Mouse (Mus musculus): ENCODE measurements around the gene Ntng2. TPM values are rescaled to one million over a fixed set of nuclear protein-coding genes. Genes with fewer than 3 reads are reported as not detected.

Gene Ntng2
- 9.3 TPM for polyA plus RNA-seq (2014; fragmentation: Illumina TruSeq; extraction: RNeasy Lipid Tissue Mini Kit (QIAGEN cat#74804); ENCODE audit: low read depth, low replicate concordance)

GRCm38 (mm10) chr2:29252599-29253204, at the start of gene Ntng2:
Gene Ntng2 (minus strand): TSS chr2:29253005.

Other genes starting within 250 kb of the Ntng2 start
- gene Cfap77, start 197.9 kb downstream of the Ntng2 start, polyA plus RNA-seq (2014; fragmentation: Illumina TruSeq; extraction: RNeasy Lipid Tissue Mini Kit (QIAGEN cat#74804); ENCODE audit: low read depth, low replicate concordance), result not detected
- gene Ttf1, start 192.7 kb downstream of the Ntng2 start, polyA plus RNA-seq (2014; fragmentation: Illumina TruSeq; extraction: RNeasy Lipid Tissue Mini Kit (QIAGEN cat#74804); ENCODE audit: low read depth, low replicate concordance), result 7.4 TPM
- 14.7 TPM for gene Setx, start 128.8 kb downstream of the Ntng2 start, polyA plus RNA-seq (2014; fragmentation: Illumina TruSeq; extraction: RNeasy Lipid Tissue Mini Kit (QIAGEN cat#74804); ENCODE audit: low read depth, low replicate concordance)
- gene Med27, start 93.8 kb upstream of the Ntng2 start, polyA plus RNA-seq (2014; fragmentation: Illumina TruSeq; extraction: RNeasy Lipid Tissue Mini Kit (QIAGEN cat#74804); ENCODE audit: low read depth, low replicate concordance), result 15.6 TPM

Data from heart, adult 10 weeks (tissue).